Mouse (Mus musculus): ENCODE results near the gene Rasgef1c. TPM values are rescaled to one million over a fixed set of nuclear protein-coding genes. Genes with fewer than 3 reads are reported as not detected.

The Rasgef1c gene
- total and polyA plus RNA-seq, 3 experiments: 0.12 to 0.15 TPM; not detected in 1

GRCm38 (mm10) chr11:49986277-49987036, 84.8 kb downstream of the Rasgef1c start:
- Histone ChIP-seq H3K9ac (ENCODE audit: control insufficient read depth, low read depth, low read length, poor library complexity, severe bottlenecking) (peak overlapping the region; percentile 43), H3K36me3 (ENCODE audit: control insufficient read depth in 1 of 2, insufficient read depth in 2 of 2, low read length in 2 of 2) (peaks cover 0 to 37% of the 10 kb centered on the region in 2 experiments; a peak in 2 of 4 replicates), H3K79me2 (ENCODE audit: control insufficient read depth, insufficient read depth, low read length, poor library complexity) (no peaks in the 10 kb centered on the region), H3K27me3 (ENCODE audit: control insufficient read depth in 1 of 2, insufficient read depth in 2 of 2, low read length in 2 of 2) (no peaks in the 10 kb centered on the region), H3K27ac (ENCODE audit: control insufficient read depth, low read depth, low read length) (no peak overlapping the region), H3K9me3 (replicated peaks; ENCODE audit: insufficient read depth, low read length) (no peaks in the 10 kb centered on the region), H3K4me3 (ENCODE audit: control insufficient read depth in 1 of 2, insufficient read depth in 1 of 2, low read depth in 2 of 2, low read length in 2 of 2) (no peak overlapping the region), H3K4me1 (ENCODE audit: control insufficient read depth in 1 of 2, insufficient read depth in 2 of 2, low read length in 2 of 2) (peaks cover 24 to 30% of the 10 kb centered on the region in 2 experiments)
- peak; percentile 41; the same call in 1 of the 2 replicates for TF ChIP-seq MXI1 (IDR thresholded peaks at IDR 0.05; ENCODE audit: low read depth, low read length)
- TF ChIP-seq MYC (IDR thresholded peaks at IDR 0.05; ENCODE audit: low read depth, low read length): peak; percentile 72; the same call in 1 of the 2 replicates
- TF ChIP-seq TCF12 (IDR thresholded peaks at IDR 0.05; ENCODE audit: low read depth, low read length): peak; percentile 3; the same call in 1 of the 2 replicates
- no peak for TF ChIP-seq ZKSCAN1 (IDR thresholded peaks at IDR 0.05; ENCODE audit: low read depth, low read length)
- TF ChIP-seq GATA1 (IDR thresholded peaks at IDR 0.05; ENCODE audit: low read depth, low read length): peak; percentile 78
- no peak for TF ChIP-seq UBTF (IDR thresholded peaks at IDR 0.05; ENCODE audit: borderline replicate concordance, insufficient read depth, low read depth, low read length)
- peak; percentile 95 for TF ChIP-seq SMC3 (IDR thresholded peaks at IDR 0.05; ENCODE audit: low read depth, low read length)
- TF ChIP-seq KAT2A (conservative IDR thresholded peaks at IDR 0.05; ENCODE audit: low read depth, low read length): no peak
- TF ChIP-seq BHLHE40 (IDR thresholded peaks at IDR 0.05; ENCODE audit: borderline replicate concordance, low read depth, low read length): 0 out of 2 replicates have a peak, but pooled peaks have one; percentile 9
- no peak for TF ChIP-seq GABPA (IDR thresholded peaks at IDR 0.05; ENCODE audit: low read depth, low read length)
- TF ChIP-seq MYB (IDR thresholded peaks at IDR 0.05; ENCODE audit: low read depth, low read length): no peak
- no peak for TF ChIP-seq POLR2A (IDR thresholded peaks at IDR 0.05; ENCODE audit: control insufficient read depth in 1 of 2, insufficient read depth in 1 of 2, low read depth in 1 of 2, low read length in 2 of 2, poor library complexity in 1 of 2)
- TF ChIP-seq TBP (IDR thresholded peaks at IDR 0.05; ENCODE audit: low read depth, low read length): no peak
- no peak; the same call in 1 of the 2 replicates for TF ChIP-seq ETS1 (IDR thresholded peaks at IDR 0.05; ENCODE audit: low read depth, low read length)
- TF ChIP-seq RAD21 (IDR thresholded peaks at IDR 0.05; ENCODE audit: low read depth, low read length): peak; percentile 98
- TF ChIP-seq CTCF (IDR thresholded peaks at IDR 0.05 in 2 of 3, conservative IDR thresholded peaks at IDR 0.05 in 1 of 3; ENCODE audit: control insufficient read depth in 1 of 3, insufficient read depth in 1 of 3, low read depth in 2 of 3, low read length in 3 of 3, poor library complexity in 1 of 3, severe bottlenecking in 1 of 3): peak; percentile 95 to 98 (median 96)
- no peak; the same call in 1 of the 2 replicates for TF ChIP-seq MAZ (IDR thresholded peaks at IDR 0.05; ENCODE audit: low read depth, low read length)
- TF ChIP-seq CHD1 (IDR thresholded peaks at IDR 0.05; ENCODE audit: low read depth, low read length): no peak
- no peak for TF ChIP-seq RCOR1 (IDR thresholded peaks at IDR 0.05; ENCODE audit: low read depth, low read length)
- peak; percentile 97 for TF ChIP-seq ZC3H11A (IDR thresholded peaks at IDR 0.05; ENCODE audit: low read depth, low read length)
- peak; percentile 81 for TF ChIP-seq SIN3A (IDR thresholded peaks at IDR 0.05; ENCODE audit: low read length)
- peak; percentile 61; the same call in 1 of the 2 replicates for TF ChIP-seq ZNF384 (IDR thresholded peaks at IDR 0.05; ENCODE audit: low read depth, low read length)
- TF ChIP-seq POLR2AphosphoS5 (IDR thresholded peaks at IDR 0.05; ENCODE audit: borderline replicate concordance, low read depth, low read length): no peak
- DNase-seq (ENCODE audit: low read depth, low spot score): peak; percentile 91

Measured in MEL (cell line).